Mouse (Mus musculus) ES-CJ7 (cell line): ENCODE measurements around the gene Lcorl.
A peak's percentile ranks its signal among the peaks of the same experiment; 100 is the strongest.

Source experiments
- DNase-seq: peaks from one replicate; pipeline ENCODE4 v3.0.0; 2011; ENCODE audit warnings: low read depth, low spot score

The Lcorl gene

DNA sequence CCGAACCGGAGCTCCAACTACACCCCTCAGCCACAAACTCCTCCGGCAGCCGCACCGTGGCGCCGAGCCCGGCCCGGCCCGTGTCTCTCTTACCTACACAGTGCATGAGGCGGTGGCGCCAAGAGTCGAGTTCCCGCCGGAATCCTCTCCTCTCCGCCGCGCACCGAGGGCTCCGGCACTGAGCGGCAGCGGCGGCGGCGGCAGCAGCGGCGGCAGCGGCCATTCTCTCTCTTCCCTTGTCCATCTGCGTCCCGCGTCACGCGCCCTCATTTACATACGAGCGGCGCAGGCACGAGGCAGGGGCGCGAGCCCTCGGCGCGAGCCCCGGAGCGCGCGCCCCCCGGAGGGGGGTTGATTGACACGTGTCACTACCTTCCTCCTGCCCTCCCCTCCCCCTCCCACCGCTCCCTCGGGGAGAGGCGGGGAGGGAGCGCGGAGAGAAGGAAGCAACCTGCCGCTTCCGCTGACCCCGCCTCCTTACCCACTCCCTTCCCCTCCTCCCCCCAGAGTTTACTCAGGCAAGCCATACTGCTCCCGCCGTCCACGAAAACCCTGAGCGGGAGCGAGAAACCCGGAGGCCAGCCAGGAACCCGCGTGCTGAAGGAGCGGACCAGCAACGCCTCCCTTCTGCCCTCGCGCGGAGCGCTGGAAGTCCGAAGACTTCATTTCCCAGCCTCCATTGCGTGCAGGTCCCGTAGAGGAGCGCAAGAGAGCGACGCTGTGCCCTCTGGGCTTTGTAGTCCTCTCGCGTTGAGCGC, at the start of gene Lcorl:
Lcorl (minus strand) TSS at position 362 of the 758 bp plus-strand sequence.
- DNase-seq = peak; percentile 96

DNA sequence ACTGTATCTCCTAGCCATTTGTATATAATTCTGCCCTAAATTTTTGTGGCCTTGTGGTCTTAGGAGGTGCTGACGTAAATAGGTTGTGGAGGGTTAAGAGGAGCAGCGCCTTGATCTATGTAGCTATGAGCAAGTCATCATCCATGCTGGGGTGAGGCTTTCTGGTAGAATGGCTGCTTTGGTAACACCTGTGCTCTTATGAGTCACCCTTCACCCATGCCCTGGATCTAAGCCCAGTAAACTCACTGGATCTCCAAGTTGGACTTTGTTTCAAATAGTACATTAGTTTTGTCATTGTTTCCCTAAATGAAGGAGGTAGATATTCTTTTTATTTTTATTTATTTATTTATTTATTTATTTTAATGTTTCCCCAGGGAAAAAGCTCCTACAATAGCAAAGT, 47.3 kb upstream of the Lcorl start:
- DNase-seq = no peak

DNA sequence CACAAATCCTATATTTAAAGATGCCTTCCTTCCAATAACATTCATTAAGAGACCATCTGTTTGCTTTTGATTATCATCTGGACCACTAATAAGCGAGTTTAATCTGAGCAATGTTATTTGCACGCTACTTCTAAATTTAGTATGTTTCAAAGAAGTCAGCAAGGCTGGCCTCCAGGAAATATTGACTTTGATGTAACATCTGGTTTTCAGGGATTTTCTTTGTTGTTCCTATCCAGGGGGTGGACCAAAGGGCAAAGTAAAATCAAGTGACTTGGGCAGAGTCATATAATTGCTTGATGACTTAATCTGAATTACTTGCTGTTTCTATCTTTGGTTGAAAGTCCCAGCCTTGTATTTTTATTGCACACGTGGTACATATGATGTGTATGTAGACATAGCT, 45.8 kb upstream of the Lcorl start:
- DNase-seq = no peak

DNA sequence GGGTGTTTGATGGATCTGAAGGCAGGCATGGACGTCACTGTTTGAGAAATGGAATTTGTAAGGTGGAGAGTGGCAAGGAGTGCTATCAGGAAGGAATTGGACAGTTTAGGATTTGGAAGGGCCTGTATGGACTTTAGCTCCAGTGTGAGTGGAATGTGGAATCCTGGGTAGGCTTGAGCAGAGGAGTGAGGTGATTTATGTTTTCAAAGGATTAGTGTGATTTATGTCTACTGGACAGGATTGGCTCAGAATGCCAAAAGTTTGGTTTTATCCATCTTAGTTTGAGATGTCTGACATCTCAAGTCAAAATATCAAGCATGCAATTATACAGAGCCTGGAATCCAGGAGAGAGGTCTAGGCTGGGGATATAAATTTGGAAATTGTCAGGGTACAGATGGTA, 37.9 kb upstream of the Lcorl start:
- no peak for DNase-seq

DNA sequence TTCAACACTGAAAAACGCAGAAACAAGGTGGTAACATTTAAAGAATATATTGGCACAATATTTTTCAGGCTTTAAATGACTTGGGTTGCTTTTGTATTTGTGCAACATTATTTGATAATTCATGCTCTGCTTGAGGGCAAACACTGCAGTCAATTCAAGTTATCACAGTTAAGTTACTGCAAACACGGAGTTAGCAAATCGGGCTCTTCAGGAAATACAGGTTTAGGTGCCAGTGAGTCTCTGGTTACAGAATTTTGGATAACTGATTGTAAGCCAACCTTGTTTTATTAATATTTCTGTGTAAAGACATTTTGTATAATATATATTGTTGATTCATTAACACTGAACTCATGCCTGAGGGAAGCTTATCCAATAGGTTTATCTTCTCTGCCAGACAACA, 36.3 kb upstream of the Lcorl start:
- no peak for DNase-seq

DNA sequence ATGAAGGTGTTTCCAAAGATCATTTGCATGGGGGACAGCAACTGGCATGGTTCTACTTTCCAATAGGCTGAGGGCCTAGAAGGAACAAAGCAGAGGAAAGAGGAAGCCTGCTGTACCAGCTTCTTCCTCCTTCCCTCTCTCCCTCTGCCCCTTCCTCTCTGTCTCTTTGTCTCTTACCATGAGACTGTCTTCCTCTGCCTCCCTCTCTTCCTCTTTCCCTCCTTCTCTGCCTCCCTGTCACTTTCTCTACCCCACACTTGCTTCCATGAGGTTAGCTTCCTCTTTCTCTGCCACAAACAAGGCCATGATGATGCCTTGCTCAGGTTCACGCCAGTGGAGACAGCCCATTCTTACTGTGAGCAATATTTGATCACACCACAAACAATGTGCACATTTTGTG, 18.9 kb upstream of the Lcorl start:
- no peak for DNase-seq

DNA sequence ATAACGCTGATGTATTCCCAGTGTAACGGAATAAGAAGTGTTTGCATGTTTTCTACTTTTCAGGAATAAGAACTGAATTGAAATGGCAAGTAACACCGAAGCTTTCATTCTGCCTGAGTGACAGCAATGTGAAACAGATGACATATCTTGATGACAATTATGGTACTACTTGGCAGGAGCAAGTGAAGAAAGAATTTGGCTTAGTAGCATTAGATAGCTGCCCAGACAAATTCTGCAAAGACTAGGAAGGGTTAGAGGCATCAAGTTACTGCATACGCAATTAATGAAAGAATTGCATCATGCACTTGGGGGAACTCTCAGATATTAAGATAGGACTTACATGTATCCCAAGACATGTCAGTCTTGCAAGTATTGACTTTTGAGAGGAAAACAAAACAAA, 18.1 kb upstream of the Lcorl start:
- DNase-seq = no peak

DNA sequence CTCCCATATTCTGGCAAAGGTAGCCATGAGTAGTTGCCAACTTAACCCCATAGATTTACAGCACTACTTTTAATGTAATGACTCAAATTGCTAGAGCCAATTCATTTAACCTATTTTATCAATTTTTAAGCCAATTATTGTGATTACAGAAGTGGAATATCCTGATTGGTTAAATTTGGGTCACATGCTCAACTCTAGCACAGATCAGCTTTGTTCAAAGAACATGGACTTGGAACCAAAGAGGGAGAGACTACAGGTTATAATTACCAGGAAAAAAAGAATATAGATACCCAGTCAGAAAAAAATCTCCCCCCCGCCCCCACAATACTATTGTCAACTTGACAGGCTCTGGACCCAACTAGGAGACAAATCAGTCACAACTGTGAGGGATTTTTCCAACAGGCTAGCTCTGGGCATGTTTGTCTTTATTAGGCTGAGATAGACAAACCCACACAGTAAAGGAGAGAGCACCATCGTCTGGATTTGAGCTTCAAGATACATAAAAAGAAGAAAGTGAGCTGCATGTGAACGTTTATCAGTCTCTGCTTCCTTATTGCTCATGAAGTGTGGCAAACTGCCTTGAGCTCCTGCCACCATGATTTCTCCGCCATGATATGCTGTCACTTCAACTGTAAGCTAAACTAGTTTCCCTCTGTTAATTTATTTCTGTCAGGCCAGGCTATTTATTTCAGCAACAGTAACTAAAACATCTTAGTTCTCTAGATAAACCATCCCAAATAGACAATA, 17.0 kb upstream of the Lcorl start:
- no peak for DNase-seq

DNA sequence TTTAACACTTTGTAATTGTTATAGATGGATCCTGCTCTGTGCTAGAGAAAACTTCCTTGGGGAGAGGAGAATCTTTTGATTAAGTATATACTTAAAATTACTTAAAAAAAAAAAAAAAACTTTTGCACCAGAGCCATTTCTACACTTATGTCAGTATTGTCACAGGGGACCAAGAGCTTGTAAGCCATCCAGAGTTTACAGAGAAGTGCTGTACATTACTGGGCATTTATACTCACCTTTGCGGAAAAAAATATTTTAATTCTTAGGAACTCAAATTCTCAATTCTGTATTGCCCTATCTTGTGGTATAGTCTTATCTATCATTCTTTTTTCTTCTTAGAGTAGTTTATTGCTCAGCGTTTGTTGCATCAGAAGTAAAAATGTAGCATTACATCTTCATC, 953 bp upstream of the Lcorl start:
- no peak for DNase-seq

DNA sequence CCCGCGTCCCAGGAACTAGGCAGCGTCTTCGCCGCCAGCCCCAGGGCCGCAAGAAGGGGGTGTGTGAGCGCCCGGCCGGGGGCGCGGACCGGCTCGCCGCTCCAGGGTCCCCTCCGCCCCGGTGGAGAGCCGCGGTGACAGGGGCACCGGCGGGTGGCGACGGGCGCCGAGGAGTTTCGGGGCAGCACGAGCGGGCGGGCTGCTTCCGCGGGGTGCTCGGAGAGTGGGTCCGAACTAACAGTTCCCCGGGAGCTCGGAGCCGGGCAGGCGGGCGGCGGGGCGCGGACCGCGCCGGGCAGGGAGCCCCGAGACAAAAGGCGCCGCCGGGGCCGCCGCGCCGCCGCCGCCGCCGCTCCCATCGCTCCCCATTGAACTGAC, 550 bp downstream of the Lcorl start:
- no peak for DNase-seq

DNA sequence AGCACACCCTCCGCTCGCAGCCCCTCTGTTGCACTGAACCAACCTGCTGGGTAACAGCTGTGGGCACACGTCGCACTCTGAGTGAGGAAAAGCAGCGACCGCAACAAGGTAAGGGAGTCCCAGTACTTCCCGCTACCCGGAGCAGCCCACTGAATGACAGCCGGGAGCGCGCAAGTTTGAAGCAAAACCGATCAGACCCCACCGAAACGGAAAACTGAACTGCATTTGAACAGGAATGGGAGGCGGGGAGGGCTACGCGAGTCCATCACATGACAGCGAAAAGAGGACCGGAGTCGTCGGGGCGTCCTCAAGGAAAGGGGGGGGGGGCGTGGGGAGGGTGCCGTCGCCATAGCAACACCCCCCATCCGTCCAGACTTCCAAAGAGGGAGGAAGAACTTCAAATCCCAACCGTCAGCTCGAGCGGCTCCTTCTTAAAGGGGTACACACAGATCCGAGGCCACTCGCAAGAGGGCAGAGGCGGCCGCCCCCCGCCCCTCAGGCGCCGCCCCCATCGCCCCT, 1.1 kb downstream of the Lcorl start:
- peak; percentile 52 for DNase-seq

DNA sequence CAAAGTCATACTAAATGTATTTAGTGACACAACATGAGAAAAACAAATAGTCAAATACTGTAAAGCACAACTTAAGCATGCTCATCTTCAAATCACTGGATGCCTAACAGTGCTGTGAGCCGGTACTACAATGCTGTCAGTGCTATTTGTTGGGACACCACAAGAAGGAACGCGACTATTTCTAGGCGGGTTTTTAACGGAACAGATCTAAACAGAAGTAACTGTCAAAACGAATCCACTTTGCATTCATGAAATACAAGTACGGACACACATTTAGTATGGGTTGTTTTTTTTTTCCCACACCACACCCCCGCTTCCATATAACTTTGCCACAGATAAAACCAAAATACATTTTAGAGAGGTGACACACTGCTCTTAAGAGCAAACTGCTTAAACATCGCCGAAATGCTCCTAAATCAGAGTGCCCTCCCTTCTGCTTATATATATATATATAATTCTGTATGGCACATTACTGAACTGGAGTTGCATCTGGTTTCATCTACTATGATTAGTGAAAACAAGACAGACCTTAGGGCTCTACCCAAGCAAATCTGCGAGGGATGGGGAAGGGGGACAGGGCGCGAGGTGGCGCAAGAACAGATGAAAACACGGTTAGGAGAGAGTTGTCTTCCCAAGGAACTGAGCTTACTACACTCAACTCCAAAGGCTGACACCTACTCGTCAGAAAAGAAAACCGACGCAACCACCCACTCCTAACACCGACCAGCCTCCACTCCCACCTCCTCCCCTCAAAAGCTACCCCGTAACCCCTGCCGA, 1.7 kb downstream of the Lcorl start:
- peak; percentile 36 for DNase-seq

DNA sequence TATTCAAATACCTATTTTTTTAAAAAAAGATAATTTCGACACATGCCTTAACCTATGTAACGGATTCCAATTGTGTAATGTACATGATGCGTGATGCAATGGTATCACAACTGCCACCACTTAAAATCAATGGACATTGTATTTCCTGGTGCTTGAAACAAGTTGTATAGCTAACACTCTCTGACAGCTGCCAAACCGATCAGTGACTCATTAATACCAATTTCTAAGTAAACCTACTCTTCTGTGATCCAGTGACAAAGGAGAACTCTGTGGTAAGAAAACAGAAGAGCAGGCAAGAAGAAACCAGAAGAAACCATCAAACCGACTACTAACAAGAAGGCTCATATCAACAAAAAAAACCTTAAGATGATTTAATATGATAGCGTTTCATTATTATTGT, 12.7 kb downstream of the Lcorl start:
- no peak for DNase-seq

DNA sequence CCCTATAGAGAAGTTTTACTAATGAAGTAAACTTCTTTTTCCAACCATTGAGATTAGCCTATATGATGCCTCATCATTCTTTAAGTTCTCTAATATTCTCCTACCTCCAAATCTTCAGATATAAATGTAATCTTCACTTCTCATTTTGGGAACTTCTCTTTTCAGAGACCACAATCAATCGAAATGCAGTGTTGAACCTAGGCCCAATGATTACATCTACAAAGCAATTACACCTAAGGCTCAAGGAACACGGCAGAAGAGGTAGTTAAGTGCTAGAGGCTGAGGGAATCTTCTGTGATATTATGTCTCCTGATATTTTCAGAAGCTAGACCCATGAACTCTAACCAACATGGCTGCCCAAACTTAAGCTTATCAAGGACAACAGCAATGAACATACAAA, 22.3 kb downstream of the Lcorl start:
- no peak for DNase-seq

DNA sequence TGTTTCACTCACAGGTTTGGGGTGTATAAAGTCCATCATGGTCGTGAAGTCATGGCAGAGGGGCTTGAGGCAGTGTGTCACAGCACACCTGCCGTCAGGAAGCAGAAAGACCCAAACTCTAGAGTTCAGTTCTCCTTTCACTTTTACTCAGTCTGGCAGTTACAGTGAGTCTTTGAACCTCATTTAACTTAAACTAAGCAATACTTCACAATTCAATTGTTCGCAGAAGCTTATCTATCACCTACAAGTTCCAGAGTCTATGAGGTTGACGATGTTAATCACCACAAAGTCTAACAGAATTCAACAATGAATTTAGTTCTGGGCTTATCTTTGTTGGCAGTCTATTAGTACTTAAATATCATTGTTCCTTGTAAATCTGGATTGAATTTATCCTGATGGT, 45.9 kb downstream of the Lcorl start:
- DNase-seq = no peak

DNA sequence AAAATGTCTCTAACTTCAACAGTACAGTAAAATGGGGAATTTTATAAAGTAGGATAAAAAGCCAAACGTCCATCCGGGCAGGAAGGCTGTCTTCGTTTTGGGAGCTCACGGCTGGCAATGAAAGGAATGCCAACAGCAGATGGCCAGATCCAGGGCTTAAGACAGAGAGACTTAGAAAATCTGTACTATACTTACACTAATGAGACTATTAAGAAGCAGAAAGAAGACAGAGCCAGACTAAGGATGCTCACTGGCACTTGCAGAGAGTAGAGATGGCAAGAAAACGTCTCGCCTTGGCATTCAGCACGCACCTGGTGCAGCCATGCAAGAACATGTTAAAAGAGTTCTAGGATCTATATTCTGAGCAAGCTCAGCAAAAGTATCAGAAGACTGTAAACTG, 65.6 kb downstream of the Lcorl start:
- no peak for DNase-seq

DNA sequence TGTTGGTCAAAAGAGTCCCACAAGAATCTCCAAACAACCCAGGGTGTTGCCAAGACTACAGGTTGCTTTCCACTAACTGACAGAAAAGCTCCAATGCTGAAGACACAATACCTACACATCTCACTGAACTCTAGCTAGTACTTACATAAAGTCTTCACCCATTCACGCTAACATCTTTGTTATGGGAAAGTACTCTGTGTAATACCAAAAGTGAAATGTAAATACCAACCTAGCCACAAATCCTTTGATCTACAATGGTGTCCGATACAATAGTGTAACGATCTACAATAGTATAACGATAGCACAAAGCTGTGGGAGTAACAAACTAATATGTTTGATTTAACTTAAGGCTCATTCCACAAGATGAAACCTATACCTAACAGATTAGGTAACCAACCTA, 67.2 kb downstream of the Lcorl start:
- DNase-seq = no peak

DNA sequence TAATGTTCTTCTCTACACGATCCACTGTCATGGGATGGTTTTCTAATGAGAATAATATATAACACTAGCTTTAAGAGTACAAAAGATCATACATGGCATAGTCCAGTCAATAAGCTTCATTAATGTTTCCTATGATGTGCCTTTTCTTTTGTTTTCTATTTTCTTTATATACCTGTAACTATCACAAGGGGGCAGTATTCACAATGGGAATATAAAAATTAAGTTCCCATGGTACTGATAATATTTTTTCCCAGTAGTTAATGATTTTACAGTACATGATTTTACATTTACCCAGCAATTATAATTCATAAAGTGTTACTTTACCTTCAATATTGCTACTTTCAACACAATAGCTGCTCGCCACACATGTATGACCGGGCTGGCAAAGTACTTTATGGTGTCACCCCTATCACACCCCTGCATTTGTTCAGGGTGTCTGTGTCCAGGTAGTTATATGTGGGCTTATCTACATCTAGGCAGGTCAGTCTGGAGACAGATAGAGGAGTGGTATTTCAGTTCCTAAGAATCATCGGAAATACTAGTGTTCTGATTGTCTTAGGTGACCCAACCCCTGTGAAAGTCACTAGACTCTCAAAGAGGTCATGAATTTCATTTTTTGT, 99.8 kb downstream of the Lcorl start:
- no peak for DNase-seq

DNA sequence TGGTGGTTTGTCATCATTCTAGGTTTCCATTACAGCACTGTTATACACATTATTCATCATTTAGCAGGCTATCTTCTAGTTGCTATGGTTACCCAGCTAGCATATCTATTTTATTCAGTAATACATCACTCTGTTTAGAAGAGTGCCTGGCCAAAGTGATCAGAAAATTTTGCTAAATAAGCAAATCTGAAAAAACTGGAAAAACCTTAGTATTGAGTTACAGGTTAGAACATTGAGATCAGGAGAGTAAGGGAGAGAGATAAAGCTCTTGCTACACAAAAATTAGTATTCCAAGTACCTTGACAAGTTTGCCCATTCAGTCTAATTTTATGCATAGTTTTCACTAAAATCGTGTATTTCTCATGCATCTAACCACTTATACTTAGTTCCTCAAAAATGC, 119.5 kb downstream of the Lcorl start:
- no peak for DNase-seq

DNA sequence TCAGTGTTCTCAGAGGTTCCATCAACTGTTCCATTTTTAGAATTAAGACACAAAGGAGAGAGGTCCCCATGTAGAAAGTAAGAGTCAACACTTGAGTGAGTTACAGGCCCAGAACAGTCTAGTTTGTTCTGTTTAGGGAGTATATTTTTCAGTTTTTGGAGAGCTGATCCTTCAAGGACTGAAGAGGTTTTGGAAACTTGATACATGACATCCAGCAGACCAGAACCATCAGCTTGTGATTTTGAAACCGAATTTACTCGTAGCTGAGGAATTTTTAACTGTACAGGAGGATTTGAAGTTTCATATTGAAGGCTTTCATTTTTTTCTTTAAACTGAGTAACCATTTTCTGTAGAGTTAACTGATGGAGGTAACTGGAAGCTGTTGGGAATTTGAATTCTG, 123.7 kb downstream of the Lcorl start:
- DNase-seq = no peak

DNA sequence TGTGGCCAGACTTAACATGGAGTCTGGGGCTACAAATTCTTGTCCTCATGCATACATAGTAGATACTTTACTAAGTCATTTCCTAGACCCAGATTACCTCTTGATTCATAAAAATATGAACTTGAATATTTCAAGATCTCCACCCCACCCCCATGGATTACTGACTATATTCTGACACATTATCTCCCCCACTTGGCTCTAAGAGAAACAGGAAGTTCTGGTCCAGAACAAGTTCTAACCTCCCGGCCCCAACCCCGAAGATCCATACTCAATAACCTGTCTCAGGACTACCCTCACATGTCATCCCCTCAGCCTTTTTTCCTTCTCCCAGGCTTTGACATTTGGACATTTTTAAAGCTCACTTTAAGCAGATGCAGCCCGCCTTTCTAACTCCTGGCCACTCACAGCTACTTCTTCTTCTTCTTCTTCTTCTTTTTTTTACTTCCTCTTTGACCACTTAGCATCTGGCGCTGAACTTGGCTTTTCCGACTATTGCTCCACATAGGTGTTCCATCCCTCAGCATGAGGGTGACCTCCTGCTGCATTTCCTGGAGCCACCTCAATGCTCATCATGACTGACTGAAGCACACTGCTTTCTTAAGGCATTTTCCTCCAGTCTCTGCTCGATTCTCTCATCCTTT, 138.4 kb downstream of the Lcorl start:
- no peak for DNase-seq
